Mouse (Mus musculus) CH12.LX (cell line): ENCODE results near the gene Pln. TPM values are rescaled to one million over a fixed set of nuclear protein-coding genes. Genes with fewer than 3 reads are reported as not detected.

Experiments used
- DNase-seq: peaks from one replicate; pipeline ENCODE4 v3.0.0-alpha.2; 2013; ENCODE audit errors: extremely low read depth
- H3K27ac ChIP-seq: 2 replicates; pipeline ENCODE4 v1.5.1; 2012; ENCODE audit warnings: low read depth, mild to moderate bottlenecking, control low read depth, moderate library complexity; ENCODE audit not compliant: insufficient read depth
- H3K27me3 ChIP-seq: replicated peaks from 2 replicates; pipeline ENCODE3; 2012; ENCODE audit warnings: inconsistent platforms
- H3K36me3 ChIP-seq, 2 experiments: replicated peaks in 1 of 2; 2 replicates each; pipeline versions ENCODE3 to v1.6.1; 2012; ENCODE audit warnings: inconsistent platforms in 1 of 2, low read length in 1 of 2, mild to moderate bottlenecking in 1 of 2, mixed read lengths in 1 of 2, moderate library complexity in 1 of 2; ENCODE audit not compliant: control insufficient read depth in 1 of 2, insufficient read depth in 1 of 2
- H3K4me1 ChIP-seq, 2 experiments: 2 replicates each; pipeline ENCODE4 v1.6.1; 2012; ENCODE audit warnings: inconsistent platforms in 1 of 2, moderate library complexity in 1 of 2; ENCODE audit not compliant: insufficient read depth in 2 of 2, control insufficient read depth in 1 of 2
- H3K4me2 ChIP-seq: 2 replicates; pipeline ENCODE4 v1.6.1; 2012; ENCODE audit warnings: low read depth, mild to moderate bottlenecking, control low read depth; ENCODE audit not compliant: poor library complexity, insufficient read depth, severe bottlenecking
- H3K4me3 ChIP-seq, 3 experiments: fragments of 150-350 bp in 1 of 3; sonication (generic) in 1 of 3; replicated peaks in 1 of 3; 2 replicates each; pipeline versions ENCODE3 to v1.5.1; 2011 to 2012; ENCODE audit warnings: low read depth in 2 of 3, low read length in 2 of 3, mild to moderate bottlenecking in 2 of 3, moderate library complexity in 2 of 3, control low read depth in 1 of 3, improper control_type of control experiment in 1 of 3, inconsistent platforms in 1 of 3, mixed read lengths in 1 of 3; ENCODE audit not compliant: poor library complexity in 1 of 3
- H3K79me2 ChIP-seq: replicated peaks from 2 replicates; pipeline ENCODE4 v1.6.1; 2012; ENCODE audit warnings: mild to moderate bottlenecking, moderate library complexity; ENCODE audit not compliant: control insufficient read depth, poor library complexity, insufficient read depth, severe bottlenecking; ENCODE audit errors: extremely low read depth
- H3K9ac ChIP-seq: 2 replicates; pipeline ENCODE4 v1.6.1; 2012; ENCODE audit warnings: low read depth, mild to moderate bottlenecking, control low read depth, moderate library complexity; ENCODE audit not compliant: insufficient read depth
- H3K9me3 ChIP-seq: replicated peaks from 2 replicates; pipeline ENCODE3; 2012; ENCODE audit warnings: low read length, inconsistent platforms, mixed read lengths
- E2F4 ChIP-seq: IDR thresholded peaks from 2 replicates; pipeline ENCODE4 v1.6.1; 2011; ENCODE audit warnings: low read depth, low read length, improper control_type of control experiment; ENCODE audit not compliant: insufficient replicate concordance
- EP300 ChIP-seq: IDR thresholded peaks from 2 replicates; pipeline ENCODE4 v1.6.1; 2011; ENCODE audit warnings: low read length, improper control_type of control experiment
- ETS1 ChIP-seq: conservative IDR thresholded peaks from 2 replicates; pipeline ENCODE4 v1.6.1; 2012; ENCODE audit warnings: low read depth, mild to moderate bottlenecking, inconsistent platforms, low read length, improper control_type of control experiment, moderate library complexity
- MAX ChIP-seq: IDR thresholded peaks from 2 replicates; pipeline ENCODE4 v1.6.1; 2011; ENCODE audit warnings: low read length, improper control_type of control experiment
- NELFE ChIP-seq: IDR thresholded peaks from 2 replicates; pipeline ENCODE4 v1.6.1; 2011; ENCODE audit warnings: low read depth, low read length, improper control_type of control experiment
- PAX5 ChIP-seq: IDR thresholded peaks from 2 replicates; pipeline ENCODE4 v1.6.1; 2012; ENCODE audit warnings: low read length, inconsistent platforms, mixed read lengths
- POLR2A ChIP-seq: IDR thresholded peaks from 2 replicates; pipeline ENCODE4 v1.6.1; 2011; ENCODE audit warnings: low read depth, mild to moderate bottlenecking, improper control_type of control experiment, low read length
- POLR2AphosphoS2 ChIP-seq: IDR thresholded peaks from 2 replicates; pipeline ENCODE4 v1.6.1; 2011; ENCODE audit warnings: low read depth, low read length, improper control_type of control experiment
- RAD21 ChIP-seq: IDR thresholded peaks from 2 replicates; pipeline ENCODE4 v1.6.1; 2011; ENCODE audit warnings: low read depth, mild to moderate bottlenecking, low read length, improper control_type of control experiment, moderate library complexity
- SMC3 ChIP-seq: IDR thresholded peaks from 2 replicates; pipeline ENCODE4 v1.6.1; 2011; ENCODE audit warnings: low read depth, low read length, improper control_type of control experiment
- TBP ChIP-seq: conservative IDR thresholded peaks from 2 replicates; pipeline ENCODE4 v1.6.1; 2011; ENCODE audit warnings: low read depth, low read length, improper control_type of control experiment
- TCF12 ChIP-seq: IDR thresholded peaks from 2 replicates; pipeline ENCODE4 v1.6.1; 2014; ENCODE audit warnings: low read depth, mild to moderate bottlenecking, inconsistent platforms, low read length, improper control_type of control experiment
- UBTF ChIP-seq: IDR thresholded peaks from 2 replicates; pipeline ENCODE4 v1.6.1; 2012; ENCODE audit warnings: low read depth, mild to moderate bottlenecking, inconsistent platforms, low read length, improper control_type of control experiment, moderate library complexity
- USF2 ChIP-seq: conservative IDR thresholded peaks from 2 replicates; pipeline ENCODE4 v1.6.1; 2011; ENCODE audit warnings: low read depth, low read length, improper control_type of control experiment
- ZC3H11A ChIP-seq: IDR thresholded peaks from 2 replicates; pipeline ENCODE4 v1.6.1; 2012; ENCODE audit warnings: low read depth, mild to moderate bottlenecking, inconsistent platforms, low read length, improper control_type of control experiment
- ZMIZ1 ChIP-seq: IDR thresholded peaks from 2 replicates; pipeline ENCODE4 v1.6.1; 2012; ENCODE audit warnings: low read depth, mild to moderate bottlenecking, inconsistent platforms, low read length, improper control_type of control experiment
- dilution Hi-C: fragments of 300-500 bp; cut with MboI; formaldehyde crosslinking; loops from 2 replicates; pipeline ENCODE4 v1.14.3; 2020; ENCODE audit warnings: low sequenced_read_pairs; ENCODE audit not compliant: extremely low pct_unique_long_range_greater_than_20kb, extremely low pct_ligation_motif_present
- in situ Hi-C: fragments of 300-500 bp; cut with MboI; formaldehyde crosslinking; loops from 3 replicates; pipeline ENCODE4 v1.14.3; 2019; ENCODE audit warnings: low sequenced_read_pairs, low pct_ligation_motif_present, low pct_unique_long_range_greater_than_20kb, mixed read lengths
- polyA plus RNA-seq: library from polyadenylated mRNA; unstranded; fragments of >175 nt; gene quantifications from 2 replicates; pipeline ENCODE4 v1.2.1, GENCODE M21; 2012; ENCODE audit warnings: low read depth; ENCODE audit not compliant: insufficient read length
- total RNA-seq, 2 experiments: library from RNA; depleted of rRNA; stranded (reverse); fragments of 300-350 nt in 1 of 2; fragments of >200 nt in 1 of 2; gene quantifications; 2 replicates each; pipeline ENCODE4 v1.2.3; 2012 to 2014

Gene Pln
- total and polyA plus RNA-seq, 3 experiments: not detected

DNA sequence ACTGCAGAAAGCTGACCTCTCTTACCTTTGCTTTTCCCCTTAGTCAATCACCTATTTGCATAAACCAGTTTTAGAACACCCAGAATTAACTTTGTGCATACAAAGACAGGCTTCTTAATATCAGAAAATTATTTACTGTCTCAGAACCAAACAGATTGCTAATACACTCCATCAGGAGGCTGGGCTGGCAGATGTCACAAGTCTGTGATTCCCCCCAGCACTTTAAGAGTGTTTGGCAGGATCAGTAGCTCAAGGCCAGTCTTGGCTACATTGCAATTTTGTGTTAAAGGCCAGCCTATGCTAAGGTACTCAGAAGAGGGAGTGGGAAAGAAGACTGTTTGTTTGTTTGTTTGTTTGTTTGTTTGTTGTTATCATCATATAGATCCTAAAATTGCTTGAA, 39.6 kb downstream of the Pln start:
- no peak for DNase-seq
- dilution Hi-C loops: no loop called here
- Histone ChIP-seq H3K79me2 (peaks cover 15% of the 10 kb centered on the region), H3K4me1 (peaks cover 7 to 41% of the 10 kb centered on the region in 2 experiments; a peak in 2 of 4 replicates), H3K9me3 (no peaks in the 10 kb centered on the region), H3K27ac (no peak overlapping the region), H3K36me3 (peaks cover 0 to 10% of the 10 kb centered on the region in 2 experiments), H3K27me3 (no peaks in the 10 kb centered on the region), H3K9ac (no peak overlapping the region), H3K4me2 (peak overlapping the region; percentile 46), H3K4me3 (no peak overlapping the region)
- in situ Hi-C loops: no loop called here
- TF ChIP-seq MAX (no peak), TCF12 (no peak), NELFE (no peak), RAD21 (no peak), POLR2A (no peak), ETS1 (no peak), ZC3H11A (no peak), UBTF (no peak), ZMIZ1 (no peak), SMC3 (no peak), E2F4 (no peak), TBP (no peak)

DNA sequence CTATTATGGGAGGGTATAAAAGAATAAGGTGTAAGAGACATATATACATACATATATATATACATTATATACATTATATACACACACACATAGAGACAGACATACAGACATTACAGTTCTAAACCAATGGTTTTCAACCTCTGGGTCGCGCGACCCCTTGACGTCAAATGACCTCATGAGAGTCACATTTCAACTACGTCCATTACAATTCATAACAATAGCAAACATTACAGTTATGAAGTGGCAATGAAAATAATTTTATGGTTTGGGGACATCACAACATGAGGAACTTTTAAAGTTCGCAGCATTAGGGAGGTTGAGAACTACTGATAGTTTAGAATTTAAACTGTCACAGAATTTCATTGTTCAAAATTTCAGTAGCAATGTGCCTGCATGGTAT, 40.8 kb downstream of the Pln start:
- peak overlapping the region; percentile 95 for H3K4me2 ChIP-seq
- dilution Hi-C loops: no loop called here
- H3K36me3 ChIP-seq: peaks cover 0 to 10% of the 10 kb centered on the region in 2 experiments
- peaks cover 7 to 41% of the 10 kb centered on the region in 2 experiments; a peak in 2 of 4 replicates for H3K4me1 ChIP-seq
- H3K9ac ChIP-seq: peak overlapping the region; percentile 76; the same call in 1 of the 2 replicates
- TF ChIP-seq PAX5 (no peak), POLR2AphosphoS2 (no peak), ETS1 (no peak), TCF12 (no peak), USF2 (no peak), EP300 (no peak), SMC3 (no peak)
- H3K79me2 ChIP-seq: peaks cover 15% of the 10 kb centered on the region
- peak overlapping the region; percentile 49 to 82 (median 72) for H3K4me3 ChIP-seq
- no peaks in the 10 kb centered on the region for H3K27me3 ChIP-seq
- no peak overlapping the region for H3K27ac ChIP-seq
- H3K9me3 ChIP-seq: no peaks in the 10 kb centered on the region
- in situ Hi-C loops: no loop called here
- no peak for DNase-seq
